Mouse (Mus musculus): ENCODE data around the gene Ptx3. TPM values are rescaled to one million over a fixed set of nuclear protein-coding genes. Genes with fewer than 3 reads are reported as not detected.

The Ptx3 gene
- polyA plus RNA-seq (2017; shearing (Covaris generic)): not detected

DNA sequence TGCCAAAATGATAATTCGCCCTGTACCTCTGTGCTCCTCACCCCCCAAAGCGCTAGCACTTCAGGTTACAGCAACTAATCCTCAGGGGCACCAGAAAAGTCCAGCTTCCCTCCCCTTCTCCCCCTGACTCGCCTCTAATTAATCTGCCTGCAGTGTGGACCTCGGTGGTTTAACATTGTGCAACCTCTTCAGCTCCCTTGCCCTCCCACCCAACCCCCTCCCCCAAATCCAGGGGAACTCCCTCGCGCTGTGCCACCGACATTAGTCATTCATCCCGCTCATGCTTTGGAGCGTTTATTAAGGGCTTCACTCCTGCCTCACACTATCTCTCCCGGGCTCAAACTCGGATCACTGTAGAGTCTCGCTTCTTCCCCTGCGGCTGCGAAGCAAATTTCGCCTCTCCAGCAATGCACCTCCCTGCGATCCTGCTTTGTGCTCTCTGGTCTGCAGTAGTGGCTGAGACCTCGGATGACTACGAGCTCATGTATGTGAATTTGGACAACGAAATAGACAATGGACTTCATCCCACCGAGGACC lies at the start of gene Ptx3:
Gene Ptx3, plus strand, starts transcription at position 256 of the 537 bp plus-strand sequence.

Other genes with a start within 250 kb of the Ptx3 start
- gene Veph1, start 76.9 kb downstream of the Ptx3 start, polyA plus RNA-seq (2017; shearing (Covaris generic)): under 1 TPM in 1 of 2 experiments, not detected in 1; 0.10 TPM

All from activated CD4-positive, CD25-positive, alpha-beta regulatory T cell (primary cell).